35 mouse cellular contexts compared by ENCODE assay signal in genomic region chr14:59437398-59437797, GRCm38 (mm10).
"Had no signal": no experiment of that assay in that cellular context is flagged by ENCODE, and none has a peak within 500 bp of the region (broad histone marks: within the 10 kb centered on the region; RNA-seq: fewer than 3 reads in every experiment).

No protein-coding gene starts in this region.

- DNase-seq: heart, postnatal 10 days; heart, postnatal 14 days; heart, postnatal 36 days; heart, postnatal 4 days; kidney, adult 11 months; kidney, adult 18-20 months; kidney, adult 2 months; kidney, adult 8-10 months; kidney, adult 9 months; kidney, postnatal 10 days; kidney, postnatal 14 days; kidney, postnatal 25 days; kidney, postnatal 36 days; kidney, postnatal 4 days; layer of hippocampus, adult 9-11 months; layer of hippocampus, postnatal 36 days had no signal

- H3K27ac ChIP-seq: heart, embryonic 10.5 days; heart, embryonic 13.5 days; heart, embryonic 15.5 days; hindbrain, embryonic 10.5 days; hindbrain, embryonic 12.5 days; hindbrain, embryonic 13.5 days; hindbrain, embryonic 14.5 days; hindbrain, embryonic 15.5 days; hindbrain, postnatal 0 days; intestine, embryonic 15.5 days; kidney, embryonic 15.5 days; kidney, postnatal 0 days; layer of hippocampus, adult 2 months had no signal

- ATAC-seq: hindbrain, embryonic 16.5 days; hindbrain, postnatal 0 days; inflammation-experienced regulatory T-cells, adult 6 months; intestine, embryonic 15.5 days; intestine, embryonic 16.5 days; intestine, postnatal 0 days had no signal

- H3K4me3 ChIP-seq: heart, embryonic 10.5 days; heart, embryonic 12.5 days; heart, embryonic 13.5 days; heart, embryonic 15.5 days; hindbrain, embryonic 10.5 days; hindbrain, embryonic 12.5 days; hindbrain, embryonic 13.5 days; hindbrain, embryonic 15.5 days; intestine, embryonic 15.5 days; kidney, embryonic 15.5 days; layer of hippocampus, adult 2 months had no signal

- H3K27me3 ChIP-seq: heart, embryonic 12.5 days; heart, embryonic 13.5 days; heart, embryonic 15.5 days; hindbrain, embryonic 12.5 days; hindbrain, embryonic 13.5 days; hindbrain, embryonic 15.5 days; intestine, embryonic 15.5 days; kidney, embryonic 15.5 days had no signal

- H3K4me1 ChIP-seq: heart, embryonic 10.5 days had no signal

- H3K4me2 ChIP-seq: heart, embryonic 11.5 days; heart, embryonic 12.5 days; heart, embryonic 13.5 days; heart, embryonic 15.5 days; hindbrain, embryonic 12.5 days; hindbrain, embryonic 13.5 days; hindbrain, embryonic 14.5 days; hindbrain, embryonic 15.5 days; intestine, embryonic 15.5 days; kidney, embryonic 15.5 days had no signal

- H3K9me3 ChIP-seq: heart, embryonic 10.5 days; heart, embryonic 12.5 days; heart, embryonic 13.5 days; heart, embryonic 15.5 days; hindbrain, embryonic 10.5 days; hindbrain, embryonic 12.5 days; hindbrain, embryonic 13.5 days; hindbrain, embryonic 15.5 days; intestine, embryonic 15.5 days; kidney, embryonic 15.5 days had no signal

- H3K9ac ChIP-seq: heart, embryonic 12.5 days; heart, embryonic 13.5 days; heart, embryonic 15.5 days; hindbrain, embryonic 12.5 days; hindbrain, embryonic 13.5 days; hindbrain, embryonic 14.5 days; hindbrain, embryonic 15.5 days; intestine, embryonic 15.5 days; kidney, embryonic 15.5 days had no signal

- H3K36me3 ChIP-seq: heart, embryonic 10.5 days; heart, embryonic 12.5 days; heart, embryonic 13.5 days; heart, embryonic 15.5 days; hindbrain, embryonic 12.5 days; hindbrain, embryonic 13.5 days; hindbrain, embryonic 15.5 days; intestine, embryonic 15.5 days had no signal
